Mouse (Mus musculus): ENCODE measurements around the gene Srbd1.

GRCm38 (mm10) chr17:85951771-85952170 is 193.2 kb downstream of the Srbd1 start:
- TF ChIP-seq POLR2A (IDR thresholded peaks at IDR 0.05; ENCODE audit: insufficient read depth, low read depth, low read length) (no peak), CTCF (IDR thresholded peaks at IDR 0.05; ENCODE audit: insufficient read depth, low read depth, low read length) (no peak)
